Mouse (Mus musculus) frontal cortex, postnatal 10 days (tissue): ENCODE measurements around the gene Kif5c.

Experiments used
- DNase-seq, 2 experiments: peaks; one replicate each; pipeline ENCODE4 v3.0.0; 2022; ENCODE audit warnings: low spot score in 2 of 2, mixed read lengths in 1 of 2

The Kif5c gene

GRCm38 (mm10) chr2:49671753-49672500 lies 52.8 kb downstream of the Kif5c start:
- no peak for DNase-seq

- no peak for DNase-seq
These were observed 53.4 kb downstream of the Kif5c start for GRCm38 (mm10) chr2:49672501-49672874.

- no peak for DNase-seq
These were observed 56.9 kb downstream of the Kif5c start for GRCm38 (mm10) chr2:49676020-49676419.

- no peak for DNase-seq
These were observed 59.3 kb downstream of the Kif5c start for GRCm38 (mm10) chr2:49678386-49678785.

- no peak for DNase-seq
These were observed 60.3 kb downstream of the Kif5c start for GRCm38 (mm10) chr2:49679135-49679964.

- no peak for DNase-seq
These were observed 63.7 kb downstream of the Kif5c start for GRCm38 (mm10) chr2:49682754-49683153.

GRCm38 (mm10) chr2:49684808-49685207 lies 65.7 kb downstream of the Kif5c start:
- DNase-seq: no peak

GRCm38 (mm10) chr2:49690421-49690826 lies 71.3 kb downstream of the Kif5c start:
- no peak for DNase-seq

- DNase-seq: no peak
These were observed 72.3 kb downstream of the Kif5c start for GRCm38 (mm10) chr2:49691441-49691840.

GRCm38 (mm10) chr2:49694727-49695126 lies 75.6 kb downstream of the Kif5c start:
- DNase-seq: no peak

- no peak for DNase-seq
These were observed 76.4 kb downstream of the Kif5c start for GRCm38 (mm10) chr2:49695461-49695860.

GRCm38 (mm10) chr2:49698851-49699250 lies 79.8 kb downstream of the Kif5c start:
- no peak for DNase-seq

GRCm38 (mm10) chr2:49700176-49700971 lies 81.3 kb downstream of the Kif5c start:
- no peak for DNase-seq

- DNase-seq: no peak
These were observed 91.1 kb downstream of the Kif5c start for GRCm38 (mm10) chr2:49710223-49710622.

GRCm38 (mm10) chr2:49711693-49712092 lies 92.6 kb downstream of the Kif5c start:
- DNase-seq: no peak

GRCm38 (mm10) chr2:49712336-49712887 lies 93.3 kb downstream of the Kif5c start:
- no peak for DNase-seq

- no peak for DNase-seq
These were observed 97.4 kb downstream of the Kif5c start for GRCm38 (mm10) chr2:49716490-49716889.

- DNase-seq: no peak
These were observed 98.5 kb downstream of the Kif5c start for GRCm38 (mm10) chr2:49717437-49718116.

- DNase-seq: no peak
These were observed 99.4 kb downstream of the Kif5c start for GRCm38 (mm10) chr2:49718492-49718891.

GRCm38 (mm10) chr2:49718935-49719850 lies 100.1 kb downstream of the Kif5c start:
- no peak for DNase-seq
